Mouse (Mus musculus): Measurements from ENCODE around the gene Arhgap25. TPM values are rescaled to one million over a fixed set of nuclear protein-coding genes. Genes with fewer than 3 reads are reported as not detected.

Gene Arhgap25
- polyA plus RNA-seq, 1 experiment from 2014 or later: 2.6 TPM

DNA sequence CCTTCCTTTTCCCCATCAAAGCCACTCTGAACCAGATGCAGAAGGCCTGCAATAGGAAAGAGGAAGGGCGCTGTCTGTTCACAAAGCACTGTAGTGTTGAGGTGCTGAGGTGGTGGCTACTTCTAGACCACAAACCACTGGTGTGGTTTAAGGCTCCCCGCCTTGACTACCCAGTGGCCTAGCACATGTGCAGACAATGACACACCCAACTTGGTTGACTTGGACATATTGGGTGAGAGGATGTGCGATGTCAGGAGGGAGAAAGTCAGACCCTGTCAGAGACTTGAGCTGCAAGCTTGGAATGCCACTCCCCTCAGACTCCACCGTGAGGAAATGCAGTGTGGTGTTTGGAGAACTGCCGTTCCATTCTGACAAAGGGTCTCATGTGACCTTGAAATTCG lies 8.1 kb upstream of the Arhgap25 start:
- Histone ChIP-seq H3K27me3 (ENCODE audit: control insufficient read depth, insufficient read depth, low read length) (no peaks in the 10 kb centered on the region), H3K4me2 (ENCODE audit: low read depth, severe bottlenecking) (no peak overlapping the region), H3K9me3 (ENCODE audit: control insufficient read depth, low read length) (no peaks in the 10 kb centered on the region), H3K36me3 (ENCODE audit: control insufficient read depth, insufficient read depth, low read length) (no peaks in the 10 kb centered on the region), H3K9ac (ENCODE audit: low read length) (no peak overlapping the region), H3K27ac (replicated peaks; ENCODE audit: low read depth, low read length) (no peak overlapping the region), H3K4me3 (ENCODE audit: low read depth, low read length) (no peak overlapping the region), H3K4me1 (ENCODE audit: control insufficient read depth, insufficient read depth, low read length) (no peaks in the 10 kb centered on the region)
- WGBS: 87% methylated on average over 6 of the region's 6 CpGs
- no peak for ATAC-seq (ENCODE audit: insufficient number of reproducible peaks, low FRiP score, low TSS enrichment, low read depth)
- DNase-seq (ENCODE audit: low spot score): no peak

DNA sequence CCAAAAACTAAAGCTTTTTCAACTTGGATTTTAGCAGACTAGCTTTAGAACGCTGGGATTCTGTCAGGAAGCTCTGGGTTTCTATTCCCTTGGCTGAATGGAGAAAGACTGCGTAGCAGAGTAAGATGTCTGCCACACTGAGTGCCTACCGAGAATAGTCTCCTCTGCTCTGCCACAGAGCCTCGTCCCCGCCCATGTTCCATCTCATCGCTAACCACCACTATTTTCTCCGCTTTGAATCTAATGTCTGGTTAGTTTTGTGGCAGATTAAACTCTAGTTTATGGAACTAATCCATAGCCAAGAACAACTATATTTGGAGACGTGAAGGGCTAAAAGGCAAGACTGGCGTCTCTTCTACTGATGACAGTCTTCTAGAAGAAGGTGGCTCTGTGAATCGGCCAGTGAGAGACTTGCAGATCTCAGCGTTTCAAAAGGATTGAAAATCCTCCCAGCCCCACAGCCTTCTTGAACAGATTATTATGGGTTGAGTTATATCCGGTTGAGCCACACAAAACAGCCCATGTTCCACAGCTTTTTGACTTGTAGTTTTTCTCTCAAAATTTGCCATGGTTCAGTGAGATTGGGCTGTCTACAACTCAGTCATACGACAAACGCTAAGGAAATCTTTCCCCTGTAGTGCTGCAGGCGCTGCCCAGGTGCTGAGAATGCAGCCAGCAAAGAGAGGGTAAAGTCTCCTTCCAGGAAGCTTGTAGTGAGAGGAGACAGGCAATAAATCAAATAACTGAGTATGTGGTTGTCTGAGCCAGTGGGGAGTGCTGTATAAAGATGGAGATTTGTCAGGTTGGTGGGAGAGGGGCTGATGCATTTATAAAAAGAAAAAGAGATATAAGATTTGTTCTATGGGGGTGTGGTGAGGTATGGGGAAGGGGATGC lies 5.6 kb upstream of the Arhgap25 start:
- no peak overlapping the region for H3K9ac ChIP-seq (ENCODE audit: low read length)
- no peaks in the 10 kb centered on the region for H3K4me1 ChIP-seq (ENCODE audit: control insufficient read depth, insufficient read depth, low read length)
- ATAC-seq (ENCODE audit: insufficient number of reproducible peaks, low FRiP score, low TSS enrichment, low read depth) (no peak), DNase-seq (ENCODE audit: low spot score) (no peak)
- H3K27me3 ChIP-seq (ENCODE audit: control insufficient read depth, insufficient read depth, low read length): no peaks in the 10 kb centered on the region
- H3K36me3 ChIP-seq (ENCODE audit: control insufficient read depth, insufficient read depth, low read length): no peaks in the 10 kb centered on the region
- no peak overlapping the region for H3K4me3 ChIP-seq (ENCODE audit: low read depth, low read length)
- no peak overlapping the region for H3K27ac ChIP-seq (replicated peaks; ENCODE audit: low read depth, low read length)
- no peak overlapping the region for H3K4me2 ChIP-seq (ENCODE audit: low read depth, severe bottlenecking)
- no peaks in the 10 kb centered on the region for H3K9me3 ChIP-seq (ENCODE audit: control insufficient read depth, low read length)
- 80% methylated on average over 15 of the region's 15 CpGs for WGBS

DNA sequence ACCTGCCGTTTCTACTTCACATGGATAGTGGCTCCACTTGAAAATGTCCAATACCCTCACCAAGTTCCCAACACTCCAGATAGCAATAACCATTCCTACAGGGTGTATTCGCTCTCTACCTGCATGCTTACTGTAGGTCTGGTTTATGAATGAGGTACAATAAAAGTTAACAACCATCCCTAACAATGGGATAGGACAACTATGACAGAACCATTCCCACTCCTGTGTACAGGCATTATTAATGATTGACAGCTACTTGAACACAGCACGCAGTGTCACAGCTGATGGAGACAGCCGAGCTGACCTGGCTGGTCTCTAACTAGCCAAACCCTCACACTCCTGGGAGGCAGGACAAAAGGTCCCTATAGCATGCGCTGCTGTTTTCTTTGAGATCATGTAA lies 4.6 kb upstream of the Arhgap25 start:
- ATAC-seq (ENCODE audit: insufficient number of reproducible peaks, low FRiP score, low TSS enrichment, low read depth) (no peak), DNase-seq (ENCODE audit: low spot score) (no peak)
- no peaks in the 10 kb centered on the region for H3K36me3 ChIP-seq (ENCODE audit: control insufficient read depth, insufficient read depth, low read length)
- 76% methylated on average over 5 of the region's 5 CpGs for WGBS
- no peaks in the 10 kb centered on the region for H3K27me3 ChIP-seq (ENCODE audit: control insufficient read depth, insufficient read depth, low read length)
- no peaks in the 10 kb centered on the region for H3K4me1 ChIP-seq (ENCODE audit: control insufficient read depth, insufficient read depth, low read length)
- H3K27ac ChIP-seq (replicated peaks; ENCODE audit: low read depth, low read length): no peak overlapping the region
- H3K4me3 ChIP-seq (ENCODE audit: low read depth, low read length): no peak overlapping the region
- H3K9ac ChIP-seq (ENCODE audit: low read length): no peak overlapping the region
- no peak overlapping the region for H3K4me2 ChIP-seq (ENCODE audit: low read depth, severe bottlenecking)
- H3K9me3 ChIP-seq (ENCODE audit: control insufficient read depth, low read length): no peaks in the 10 kb centered on the region

DNA sequence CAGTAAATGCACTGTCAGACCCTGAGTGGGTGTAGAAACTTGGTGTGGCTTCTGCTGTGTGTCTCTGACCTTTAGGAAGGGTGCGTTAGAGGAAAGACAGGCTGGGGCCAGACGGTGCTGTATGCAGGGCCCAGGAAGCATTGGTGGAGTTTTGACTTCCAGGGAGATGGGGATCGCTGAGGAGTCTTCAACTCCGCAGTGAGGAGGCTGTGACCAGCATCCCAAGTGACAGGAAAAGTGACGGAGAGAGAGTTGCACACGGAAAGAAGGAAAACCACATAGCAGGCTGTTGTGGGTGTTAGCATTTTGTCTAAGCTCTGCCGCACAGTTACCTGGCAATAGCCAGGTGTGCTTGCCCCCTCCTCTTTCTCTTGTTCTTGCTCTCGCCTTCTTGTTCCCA lies 3.2 kb upstream of the Arhgap25 start:
- WGBS: 70% methylated on average over 8 of the region's 8 CpGs
- H3K4me2 ChIP-seq (ENCODE audit: low read depth, severe bottlenecking): no peak overlapping the region
- no peak overlapping the region for H3K9ac ChIP-seq (ENCODE audit: low read length)
- H3K4me3 ChIP-seq (ENCODE audit: low read depth, low read length): no peak overlapping the region
- H3K27ac ChIP-seq (replicated peaks; ENCODE audit: low read depth, low read length): no peak overlapping the region
- H3K36me3 ChIP-seq (ENCODE audit: control insufficient read depth, insufficient read depth, low read length): no peaks in the 10 kb centered on the region
- no peak for ATAC-seq (ENCODE audit: insufficient number of reproducible peaks, low FRiP score, low TSS enrichment, low read depth)
- no peaks in the 10 kb centered on the region for H3K9me3 ChIP-seq (ENCODE audit: control insufficient read depth, low read length)
- no peaks in the 10 kb centered on the region for H3K27me3 ChIP-seq (ENCODE audit: control insufficient read depth, insufficient read depth, low read length)
- no peak for DNase-seq (ENCODE audit: low spot score)
- no peaks in the 10 kb centered on the region for H3K4me1 ChIP-seq (ENCODE audit: control insufficient read depth, insufficient read depth, low read length)

DNA sequence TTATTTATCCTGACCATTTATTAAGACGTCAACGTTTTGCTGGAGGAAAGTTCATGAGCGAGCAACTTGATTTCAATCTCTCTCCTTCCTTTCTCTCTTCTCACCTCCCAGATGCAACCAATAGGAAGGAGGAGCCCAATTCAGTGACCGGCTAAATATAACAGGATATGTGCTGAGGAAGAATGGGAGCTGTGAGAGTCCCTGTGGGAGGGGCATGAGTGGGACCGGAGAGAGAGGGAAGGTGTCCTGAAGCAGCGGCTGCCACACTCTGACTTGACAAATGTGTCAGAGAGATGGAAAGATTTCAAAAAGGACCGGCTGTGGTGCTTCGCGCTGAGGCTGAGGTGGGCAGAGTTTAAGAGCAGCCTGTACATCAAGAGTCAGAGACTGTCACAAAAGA lies 2.6 kb upstream of the Arhgap25 start:
- ATAC-seq (ENCODE audit: insufficient number of reproducible peaks, low FRiP score, low TSS enrichment, low read depth) (no peak), DNase-seq (ENCODE audit: low spot score) (no peak)
- no peak overlapping the region for H3K4me3 ChIP-seq (ENCODE audit: low read depth, low read length)
- 78% methylated on average over 9 of the region's 9 CpGs for WGBS
- no peaks in the 10 kb centered on the region for H3K9me3 ChIP-seq (ENCODE audit: control insufficient read depth, low read length)
- H3K9ac ChIP-seq (ENCODE audit: low read length): no peak overlapping the region
- H3K4me1 ChIP-seq (ENCODE audit: control insufficient read depth, insufficient read depth, low read length): no peaks in the 10 kb centered on the region
- H3K27ac ChIP-seq (replicated peaks; ENCODE audit: low read depth, low read length): no peak overlapping the region
- H3K36me3 ChIP-seq (ENCODE audit: control insufficient read depth, insufficient read depth, low read length): no peaks in the 10 kb centered on the region
- no peak overlapping the region for H3K4me2 ChIP-seq (ENCODE audit: low read depth, severe bottlenecking)
- no peaks in the 10 kb centered on the region for H3K27me3 ChIP-seq (ENCODE audit: control insufficient read depth, insufficient read depth, low read length)

DNA sequence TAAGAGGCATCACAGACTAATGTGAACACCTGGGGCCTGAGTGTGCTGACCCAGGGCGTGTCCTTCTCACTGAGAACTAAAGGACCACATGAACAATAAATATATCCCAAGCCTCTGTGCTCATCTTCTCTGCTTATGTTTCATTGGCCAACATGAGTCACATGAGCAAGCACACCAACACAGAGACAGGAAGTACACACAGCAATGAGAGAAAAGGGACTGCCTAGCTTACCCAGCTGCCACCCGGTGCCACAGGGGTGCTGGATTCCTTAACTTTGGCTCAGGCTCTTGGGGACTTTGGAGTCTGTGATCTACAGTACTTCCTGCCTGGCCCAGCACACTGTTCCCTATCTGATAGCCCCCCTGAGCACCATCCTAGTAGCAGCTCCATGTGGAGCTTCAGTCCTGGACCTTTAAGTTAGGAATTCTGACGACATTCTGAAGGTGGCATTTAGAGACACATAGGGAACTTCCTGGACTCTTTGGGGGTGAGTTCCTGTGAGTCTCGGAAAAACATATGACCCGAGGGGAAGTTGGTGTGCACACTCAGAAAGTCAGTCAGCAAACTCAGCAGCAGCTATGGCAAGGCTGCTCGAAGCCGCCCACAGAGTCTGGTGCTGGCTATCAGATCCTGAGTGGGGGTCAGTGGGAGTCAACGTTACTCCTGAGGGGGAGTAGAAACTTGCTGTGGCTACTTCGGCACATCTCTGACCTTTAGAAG lies 2.0 kb upstream of the Arhgap25 start:
- DNase-seq (ENCODE audit: low spot score) (no peak), ATAC-seq (ENCODE audit: insufficient number of reproducible peaks, low FRiP score, low TSS enrichment, low read depth) (no peak)
- Histone ChIP-seq H3K4me2 (ENCODE audit: low read depth, severe bottlenecking) (no peak overlapping the region), H3K9ac (ENCODE audit: low read length) (no peak overlapping the region), H3K9me3 (ENCODE audit: control insufficient read depth, low read length) (no peaks in the 10 kb centered on the region), H3K4me1 (ENCODE audit: control insufficient read depth, insufficient read depth, low read length) (no peaks in the 10 kb centered on the region), H3K4me3 (ENCODE audit: low read depth, low read length) (no peak overlapping the region), H3K27me3 (ENCODE audit: control insufficient read depth, insufficient read depth, low read length) (no peaks in the 10 kb centered on the region), H3K36me3 (ENCODE audit: control insufficient read depth, insufficient read depth, low read length) (no peaks in the 10 kb centered on the region), H3K27ac (replicated peaks; ENCODE audit: low read depth, low read length) (no peak overlapping the region)
- WGBS: 88% methylated on average over 9 of the region's 9 CpGs

DNA sequence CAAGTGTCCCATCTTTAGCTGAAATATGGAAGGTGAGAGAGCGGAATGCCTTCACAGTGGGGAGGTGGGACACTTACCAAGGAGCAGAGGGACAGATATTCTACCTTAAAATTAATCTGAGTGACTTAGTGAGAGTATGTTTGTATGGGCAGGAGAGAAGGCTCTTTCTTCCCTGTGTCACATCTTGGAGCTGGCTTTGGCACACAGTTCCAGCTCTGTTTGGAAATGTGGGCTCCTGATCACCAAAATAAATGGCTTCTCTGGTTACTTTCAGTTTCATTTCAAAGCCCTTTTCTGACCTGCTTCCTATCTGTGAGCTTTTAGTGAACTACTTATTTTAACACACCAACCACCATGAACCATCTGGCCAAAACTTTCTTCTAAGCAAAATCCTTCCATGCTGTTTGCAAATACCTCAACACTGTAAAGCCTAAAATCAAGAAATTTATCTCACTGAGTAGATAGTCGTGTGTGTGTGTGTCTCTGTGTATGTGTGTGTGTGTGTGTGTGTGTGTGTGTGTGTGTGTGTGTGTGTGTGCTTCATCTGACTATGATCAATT lies 1.5 kb downstream of the Arhgap25 start:
- no peaks in the 10 kb centered on the region for H3K36me3 ChIP-seq (ENCODE audit: control insufficient read depth, insufficient read depth, low read length)
- no peak overlapping the region for H3K4me3 ChIP-seq (ENCODE audit: low read depth, low read length)
- H3K9ac ChIP-seq (ENCODE audit: low read length): no peak overlapping the region
- no peaks in the 10 kb centered on the region for H3K27me3 ChIP-seq (ENCODE audit: control insufficient read depth, insufficient read depth, low read length)
- H3K27ac ChIP-seq (replicated peaks; ENCODE audit: low read depth, low read length): no peak overlapping the region
- 85% methylated on average over 2 of the region's 2 CpGs for WGBS
- DNase-seq (ENCODE audit: low spot score): no peak
- H3K9me3 ChIP-seq (ENCODE audit: control insufficient read depth, low read length): no peaks in the 10 kb centered on the region
- no peak overlapping the region for H3K4me2 ChIP-seq (ENCODE audit: low read depth, severe bottlenecking)
- H3K4me1 ChIP-seq (ENCODE audit: control insufficient read depth, insufficient read depth, low read length): no peaks in the 10 kb centered on the region
- ATAC-seq (ENCODE audit: insufficient number of reproducible peaks, low FRiP score, low TSS enrichment, low read depth): no peak

DNA sequence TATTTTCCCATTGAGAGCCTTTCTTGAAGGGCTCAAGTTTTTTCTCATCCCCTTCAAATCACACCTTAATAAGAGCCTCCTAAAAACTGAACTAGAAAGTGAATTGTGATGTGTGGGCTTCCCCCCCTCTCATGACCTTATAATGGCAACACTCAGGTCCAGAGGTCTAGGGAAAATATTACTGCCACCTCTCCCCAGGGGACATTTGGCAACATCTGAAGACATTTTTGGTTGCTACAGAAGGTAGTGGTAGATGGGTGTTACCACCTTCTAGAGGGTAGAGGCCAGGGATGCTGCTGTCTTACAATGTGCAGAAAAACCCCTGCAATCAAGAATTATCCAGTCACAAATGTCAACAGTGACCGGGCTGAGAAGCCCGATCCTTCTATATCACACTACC lies 2.7 kb downstream of the Arhgap25 start:
- no peaks in the 10 kb centered on the region for H3K36me3 ChIP-seq (ENCODE audit: control insufficient read depth, insufficient read depth, low read length)
- no peak overlapping the region for H3K4me3 ChIP-seq (ENCODE audit: low read depth, low read length)
- WGBS: 98% methylated on average over 2 of the region's 2 CpGs
- no peak overlapping the region for H3K9ac ChIP-seq (ENCODE audit: low read length)
- DNase-seq (ENCODE audit: low spot score) (no peak), ATAC-seq (ENCODE audit: insufficient number of reproducible peaks, low FRiP score, low TSS enrichment, low read depth) (no peak)
- no peak overlapping the region for H3K27ac ChIP-seq (replicated peaks; ENCODE audit: low read depth, low read length)
- no peak overlapping the region for H3K4me2 ChIP-seq (ENCODE audit: low read depth, severe bottlenecking)
- no peaks in the 10 kb centered on the region for H3K27me3 ChIP-seq (ENCODE audit: control insufficient read depth, insufficient read depth, low read length)
- no peaks in the 10 kb centered on the region for H3K4me1 ChIP-seq (ENCODE audit: control insufficient read depth, insufficient read depth, low read length)
- H3K9me3 ChIP-seq (ENCODE audit: control insufficient read depth, low read length): no peaks in the 10 kb centered on the region

All from limb, embryonic 11.5 days (tissue).